Mouse (Mus musculus) limb, embryonic 13.5 days (tissue): ENCODE results near the gene Slc31a2. TPM values are rescaled to one million over a fixed set of nuclear protein-coding genes. Genes with fewer than 3 reads are reported as not detected.

ENCODE experiments used
- ATAC-seq: fragments of 200-750 bp; cut with Nextera tagmentation; 2 replicates; pipeline ENCODE4 v1.8.0; 2017; ENCODE audit warnings: low read depth, moderate number of reproducible peaks, moderate TSS enrichment; ENCODE audit not compliant: low FRiP score
- H3K27ac ChIP-seq: fragments of 300-500 bp; sonication (generic); 2 replicates; pipeline ENCODE4 v1.5.1; 2015; ENCODE audit warnings: inconsistent platforms, mild to moderate bottlenecking, moderate library complexity
- H3K27me3 ChIP-seq: fragments of 300-500 bp; sonication (generic); 2 replicates; pipeline ENCODE4 v1.6.1; 2015; ENCODE audit warnings: mild to moderate bottlenecking, inconsistent platforms
- H3K36me3 ChIP-seq: fragments of 300-500 bp; sonication (generic); 2 replicates; pipeline ENCODE4 v1.6.1; 2015; ENCODE audit warnings: inconsistent platforms, mild to moderate bottlenecking, moderate library complexity
- H3K4me1 ChIP-seq: fragments of 300-500 bp; sonication (generic); 2 replicates; pipeline ENCODE4 v1.6.1; 2015; ENCODE audit warnings: inconsistent platforms
- H3K4me2 ChIP-seq: fragments of 300-500 bp; sonication (generic); replicated peaks from 2 replicates; pipeline ENCODE4 v1.6.1; 2015; ENCODE audit warnings: inconsistent platforms, mild to moderate bottlenecking, moderate library complexity
- H3K4me3 ChIP-seq: fragments of 300-500 bp; sonication (generic); 2 replicates; pipeline ENCODE4 v1.5.1; 2015; ENCODE audit warnings: moderate library complexity, mild to moderate bottlenecking, inconsistent platforms
- H3K9ac ChIP-seq: fragments of 300-500 bp; sonication (generic); 2 replicates; pipeline ENCODE4 v1.6.1; 2015; ENCODE audit warnings: mild to moderate bottlenecking, inconsistent platforms
- H3K9me3 ChIP-seq: fragments of 300-500 bp; sonication (generic); 2 replicates; pipeline ENCODE4 v1.6.1; 2016; ENCODE audit warnings: inconsistent platforms
- WGBS: fragments of 180-500 bp; shearing (Covaris S2); methylation state at CpG from one replicate; pipeline ENCODE4 v1.1.7; 2015; 5-methylcytosine and 5-hydroxymethylcytosine counted together
- polyA plus RNA-seq: library from polyadenylated mRNA; unstranded; fragments of >200 nt; fragmentation: Nextera tagmentation; extraction: Ambion mirVana; gene quantifications from 2 replicates; pipeline ENCODE4 v1.2.1, GENCODE M21; 2015

Slc31a2 gene
- polyA plus RNA-seq, 1 experiment from 2014 or later = 19.0 TPM

DNA sequence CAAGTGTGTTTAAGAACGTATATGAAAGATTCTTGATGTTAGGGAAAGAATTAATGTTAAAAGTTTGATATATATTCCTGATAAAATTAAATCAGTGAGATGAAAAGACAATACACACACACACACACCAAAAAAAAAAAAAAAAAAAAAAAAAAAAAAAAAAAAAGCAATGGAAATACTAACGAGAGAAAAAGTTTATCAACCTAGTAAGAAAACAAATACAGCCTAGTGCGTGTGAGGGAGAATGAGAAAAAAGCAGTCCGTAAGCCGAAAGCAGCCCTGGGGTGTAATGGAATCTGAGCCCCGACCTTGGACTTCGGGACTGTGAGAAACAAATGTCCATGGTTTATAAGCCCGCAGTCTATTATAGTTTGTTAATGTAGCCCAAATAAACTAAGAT is 23.2 kb downstream of the Slc31a2 start:
- no peak for ATAC-seq
- Histone ChIP-seq H3K4me1 (peaks cover 8% of the 10 kb centered on the region; the same call in 1 of the 2 replicates), H3K4me3 (peak overlapping the region; percentile 74; the same call in 1 of the 2 replicates), H3K27me3 (no peaks in the 10 kb centered on the region), H3K27ac (no peak overlapping the region), H3K9me3 (no peaks in the 10 kb centered on the region), H3K36me3 (no peaks in the 10 kb centered on the region), H3K9ac (no peak overlapping the region), H3K4me2 (peak overlapping the region; percentile 82)
- WGBS = 74% methylated on average over 8 of the region's 8 CpGs

DNA sequence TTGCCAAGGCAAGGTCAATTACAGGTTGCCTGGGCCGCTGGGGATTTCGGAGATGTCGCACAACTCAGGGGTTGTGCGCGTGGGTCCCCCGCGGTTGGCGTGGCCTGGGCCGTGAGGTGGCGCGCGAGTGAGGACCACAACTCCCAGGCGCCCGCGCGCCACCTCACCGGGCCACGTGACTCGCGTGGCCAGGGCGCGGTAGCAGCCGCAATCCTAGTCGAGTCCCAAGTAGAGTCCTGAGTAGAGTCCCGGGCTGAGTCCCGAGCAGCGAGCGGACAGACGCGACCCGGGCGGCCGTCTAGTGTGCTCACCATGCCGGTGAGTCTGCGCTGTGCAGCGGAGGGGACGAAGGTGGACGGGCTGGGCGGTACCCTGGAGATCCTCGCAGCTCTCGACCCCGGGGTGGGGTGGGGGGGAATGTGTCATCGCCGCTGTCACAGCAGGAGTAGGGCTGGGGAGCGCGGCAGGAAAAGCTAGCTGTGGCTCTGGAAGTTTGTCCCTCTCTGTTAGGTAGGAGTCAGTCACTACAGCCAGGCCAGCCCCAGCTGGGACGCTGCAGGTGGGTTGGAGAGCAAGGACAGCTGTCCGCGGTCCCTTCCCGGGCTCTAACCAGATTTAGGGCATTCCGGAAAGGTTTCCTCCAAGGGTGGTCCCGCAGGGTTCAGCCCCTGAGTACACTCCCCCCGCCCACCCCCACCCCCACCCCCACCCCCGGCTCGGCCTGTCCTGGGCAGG is 24.1 kb downstream of the Slc31a2 start:
- H3K4me3 ChIP-seq = peak overlapping the region; percentile 74
- no peaks in the 10 kb centered on the region for H3K27me3 ChIP-seq
- H3K9me3 ChIP-seq = no peaks in the 10 kb centered on the region
- peak overlapping the region; percentile 82 for H3K4me2 ChIP-seq
- H3K4me1 ChIP-seq = peaks cover 8% of the 10 kb centered on the region; the same call in 1 of the 2 replicates
- under 1% methylated on average over 55 of the region's 55 CpGs for WGBS
- H3K9ac ChIP-seq = peak overlapping the region; percentile 72
- H3K27ac ChIP-seq = peak overlapping the region; percentile 52; the same call in 1 of the 2 replicates
- no peaks in the 10 kb centered on the region for H3K36me3 ChIP-seq
- ATAC-seq = peak; percentile 94

DNA sequence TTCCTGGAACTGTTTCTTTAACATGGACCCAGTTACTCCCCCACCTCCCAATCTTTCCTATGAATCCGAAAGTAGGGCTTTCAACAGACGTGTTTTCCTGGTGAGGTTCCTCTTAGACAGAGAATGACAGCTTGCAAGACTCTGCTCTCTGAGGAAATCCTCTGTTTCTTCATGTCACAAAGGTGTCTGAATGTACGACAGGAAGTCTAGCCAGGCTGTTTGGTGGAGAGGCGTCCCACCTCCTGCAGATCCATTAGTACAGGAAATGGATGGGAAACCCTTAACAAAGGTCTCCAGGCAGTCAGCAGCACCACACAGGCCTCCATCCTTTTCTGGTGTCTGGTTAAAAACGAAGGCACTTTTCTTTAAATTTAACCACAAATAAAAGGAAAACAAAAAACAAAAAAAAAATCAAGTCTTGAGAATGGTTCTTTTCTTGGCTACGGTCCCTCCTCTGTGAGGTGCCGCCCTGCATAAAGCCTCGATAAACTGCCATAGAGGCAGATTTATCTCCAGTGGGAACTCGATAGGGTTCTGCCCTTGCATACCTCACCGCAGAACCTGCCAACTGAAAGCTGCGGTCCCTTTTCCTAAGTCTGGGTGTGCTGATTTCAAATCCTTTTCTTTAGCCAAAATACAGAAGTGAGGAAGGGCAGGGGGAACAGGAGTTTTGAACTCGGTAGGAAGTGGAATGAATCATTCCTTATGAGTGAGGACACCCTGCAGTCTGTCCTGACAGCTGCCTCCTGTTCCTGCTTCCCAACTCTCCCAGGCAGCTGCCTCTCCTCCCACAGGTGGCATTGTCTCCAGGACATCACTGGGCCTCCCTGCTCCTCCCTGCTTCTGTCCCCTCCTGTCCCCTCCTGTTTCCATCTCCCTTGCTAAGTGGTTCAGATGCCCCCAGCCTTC is 24.9 kb downstream of the Slc31a2 start:
- no peaks in the 10 kb centered on the region for H3K27me3 ChIP-seq
- peaks cover 8% of the 10 kb centered on the region; the same call in 1 of the 2 replicates for H3K4me1 ChIP-seq
- H3K4me3 ChIP-seq = peak overlapping the region; percentile 74
- no peak for ATAC-seq
- 15% methylated on average over 12 of the region's 12 CpGs for WGBS
- no peaks in the 10 kb centered on the region for H3K36me3 ChIP-seq
- peak overlapping the region; percentile 82 for H3K4me2 ChIP-seq
- peak overlapping the region; percentile 72 for H3K9ac ChIP-seq
- H3K27ac ChIP-seq = peak overlapping the region; percentile 52; the same call in 1 of the 2 replicates
- H3K9me3 ChIP-seq = no peaks in the 10 kb centered on the region

DNA sequence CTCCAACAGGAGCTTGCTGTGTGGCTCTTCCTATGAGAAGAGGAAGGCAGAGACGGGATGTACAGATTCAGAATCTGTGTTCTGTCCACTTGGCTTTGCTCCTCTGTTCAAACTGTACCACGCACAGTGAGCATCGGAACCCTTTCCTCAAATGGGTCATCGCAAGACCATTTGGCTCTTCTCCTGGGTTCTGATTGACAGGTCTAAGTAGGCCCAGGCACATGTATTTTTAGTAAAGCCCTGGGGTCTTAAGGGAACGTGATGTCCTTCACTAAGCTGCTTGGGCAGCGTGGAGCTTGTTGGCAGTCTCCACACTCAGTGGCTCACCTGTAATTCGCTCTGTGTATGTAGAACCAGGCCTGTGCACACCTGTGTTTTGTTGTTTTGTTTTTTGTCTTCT is 26.9 kb downstream of the Slc31a2 start:
- peaks cover 3% of the 10 kb centered on the region for H3K36me3 ChIP-seq
- H3K4me1 ChIP-seq = peaks cover 8% of the 10 kb centered on the region; the same call in 1 of the 2 replicates
- no peak overlapping the region for H3K4me2 ChIP-seq
- WGBS = 89% methylated on average over 7 of the region's 7 CpGs
- H3K9ac ChIP-seq = no peak overlapping the region
- H3K9me3 ChIP-seq = no peaks in the 10 kb centered on the region
- H3K27ac ChIP-seq = no peak overlapping the region
- no peak for ATAC-seq
- no peak overlapping the region for H3K4me3 ChIP-seq
- H3K27me3 ChIP-seq = no peaks in the 10 kb centered on the region

DNA sequence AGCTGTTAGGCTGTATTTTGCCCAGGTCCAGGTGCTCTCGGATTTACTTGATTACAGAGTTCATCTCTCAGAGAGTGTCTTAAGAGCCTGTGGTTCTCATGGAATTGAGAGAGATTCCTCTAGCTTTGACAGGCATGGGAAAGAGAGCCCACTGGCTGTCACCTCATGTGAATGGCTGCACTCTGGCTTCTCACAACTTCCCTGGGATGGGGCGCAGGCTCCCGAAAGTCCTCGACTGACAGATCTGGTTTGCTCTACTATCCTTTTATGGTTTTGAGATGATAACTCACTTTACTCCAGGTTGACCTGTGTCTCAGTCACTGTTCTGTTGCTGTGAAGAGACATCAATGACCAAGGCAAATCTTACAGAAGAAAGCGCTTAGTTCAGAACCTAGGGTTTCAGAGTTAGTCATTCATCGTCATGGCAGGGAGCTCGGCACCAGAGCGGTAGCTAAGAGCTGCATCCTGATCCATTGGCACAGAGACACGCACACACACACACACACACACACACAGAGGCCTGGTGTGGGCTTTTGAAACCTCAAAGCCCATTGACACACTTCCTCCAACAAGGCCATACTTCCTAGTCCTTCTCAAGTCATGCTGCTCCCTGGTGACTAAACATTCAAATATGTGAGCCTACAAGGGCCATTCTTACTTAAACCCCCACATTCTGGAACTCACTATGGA is 28.6 kb downstream of the Slc31a2 start:
- Histone ChIP-seq H3K4me3 (no peak overlapping the region), H3K4me2 (no peak overlapping the region), H3K9ac (no peak overlapping the region), H3K36me3 (peaks cover 11% of the 10 kb centered on the region), H3K9me3 (no peaks in the 10 kb centered on the region), H3K27me3 (no peaks in the 10 kb centered on the region), H3K4me1 (peaks cover 8% of the 10 kb centered on the region; the same call in 1 of the 2 replicates), H3K27ac (no peak overlapping the region)
- ATAC-seq = no peak
- WGBS = 89% methylated on average over 9 of the region's 9 CpGs

DNA sequence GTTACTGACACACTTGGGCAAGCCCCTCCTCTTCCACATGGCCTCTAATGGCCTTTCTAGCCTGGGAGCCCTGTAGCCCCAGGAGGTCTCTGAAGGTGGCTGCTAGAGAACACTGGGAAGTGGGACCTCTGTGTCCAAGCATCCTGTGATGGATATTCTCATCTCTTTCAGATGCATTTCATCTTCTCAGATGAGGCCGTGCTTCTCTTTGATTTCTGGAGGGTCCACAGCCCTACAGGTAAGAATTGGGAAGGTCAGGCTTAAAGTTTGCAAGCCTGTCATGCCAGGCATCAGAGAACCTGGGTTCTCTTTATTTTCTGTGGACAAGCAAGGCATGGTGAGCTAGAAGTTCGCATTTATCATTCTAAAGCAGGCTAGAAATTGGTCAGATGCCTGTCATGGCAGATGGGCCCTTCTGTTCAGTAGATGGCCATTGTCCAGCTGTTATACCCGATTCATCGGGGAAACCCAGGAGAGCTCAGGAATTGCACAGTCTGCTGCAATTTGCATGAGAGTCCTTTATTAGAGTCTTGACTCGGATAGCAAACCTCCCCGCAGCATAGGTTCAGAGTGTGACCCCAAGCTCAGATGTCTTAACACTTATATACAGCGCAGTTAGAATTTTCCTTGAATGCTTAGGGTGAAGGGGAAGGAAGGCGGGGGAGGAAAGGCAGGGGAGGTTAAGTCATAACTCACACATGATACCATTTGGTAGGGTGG is 30.3 kb downstream of the Slc31a2 start:
- 60% methylated on average over 8 of the region's 8 CpGs for WGBS
- H3K27me3 ChIP-seq = no peaks in the 10 kb centered on the region
- H3K27ac ChIP-seq = no peak overlapping the region
- ATAC-seq = no peak
- H3K9ac ChIP-seq = no peak overlapping the region
- H3K4me1 ChIP-seq = peaks cover under 1% of the 10 kb centered on the region; the same call in 1 of the 2 replicates
- no peak overlapping the region for H3K4me3 ChIP-seq
- H3K4me2 ChIP-seq = no peak overlapping the region
- no peaks in the 10 kb centered on the region for H3K9me3 ChIP-seq
- peaks cover 24% of the 10 kb centered on the region for H3K36me3 ChIP-seq

DNA sequence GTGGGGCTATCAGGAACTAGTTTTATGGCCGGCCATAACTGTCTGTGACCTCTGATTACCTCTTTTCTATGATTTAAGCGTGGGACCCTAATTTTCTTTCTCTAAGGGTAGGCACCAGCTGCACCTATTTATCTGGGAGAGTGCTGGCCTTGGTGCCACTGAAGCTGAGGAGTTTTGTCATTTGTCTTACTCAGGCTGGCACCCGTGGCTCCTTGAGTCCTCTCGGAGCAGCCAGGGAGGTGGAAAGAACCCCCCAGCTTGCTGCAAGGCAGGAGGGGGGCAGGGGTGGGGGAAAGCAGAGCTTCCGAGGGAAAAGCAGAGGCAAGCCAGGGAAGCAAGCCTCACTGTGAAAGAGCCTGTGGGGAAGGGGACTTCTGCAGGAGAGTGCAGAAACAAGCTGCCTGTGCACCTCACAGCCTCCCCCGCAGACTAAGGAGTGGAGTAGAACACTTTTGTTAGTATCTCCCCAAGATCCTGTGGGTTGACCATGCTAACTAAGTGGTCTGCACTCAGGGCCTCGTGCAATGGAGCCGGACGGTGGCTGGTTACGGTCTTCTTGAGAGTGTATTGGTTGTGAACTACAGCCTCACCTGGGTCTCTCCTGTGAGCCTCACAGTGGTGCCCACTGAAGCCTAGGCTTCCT is 31.0 kb downstream of the Slc31a2 start:
- peaks cover 31% of the 10 kb centered on the region for H3K36me3 ChIP-seq
- H3K9me3 ChIP-seq = no peaks in the 10 kb centered on the region
- WGBS = 47% methylated on average over 10 of the region's 10 CpGs
- no peak overlapping the region for H3K9ac ChIP-seq
- H3K4me1 ChIP-seq = no peaks in the 10 kb centered on the region
- H3K4me3 ChIP-seq = no peak overlapping the region
- H3K4me2 ChIP-seq = no peak overlapping the region
- no peak overlapping the region for H3K27ac ChIP-seq
- H3K27me3 ChIP-seq = no peaks in the 10 kb centered on the region
- ATAC-seq = no peak

DNA sequence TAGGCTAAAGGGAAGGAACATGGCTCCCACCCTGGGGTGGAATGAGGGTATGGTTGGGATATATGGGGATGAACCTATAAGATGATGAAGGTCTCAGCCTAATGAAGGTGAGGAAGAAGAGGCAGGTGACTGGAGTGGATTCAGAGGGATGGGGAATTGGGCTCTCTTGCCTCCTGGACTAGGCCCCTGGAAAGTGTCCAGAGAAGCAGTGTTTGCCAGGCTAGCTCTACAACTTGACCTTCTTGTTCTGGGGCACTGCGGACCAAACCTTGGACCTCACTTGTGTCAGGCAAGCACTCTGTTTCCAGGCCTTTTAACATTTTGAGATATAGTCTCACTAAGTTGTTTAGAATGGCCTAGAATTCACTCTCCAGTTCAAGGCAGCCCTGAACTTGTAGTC is 32.4 kb downstream of the Slc31a2 start:
- Histone ChIP-seq H3K4me3 (no peak overlapping the region), H3K4me2 (no peak overlapping the region), H3K27ac (no peak overlapping the region), H3K9me3 (no peaks in the 10 kb centered on the region), H3K27me3 (no peaks in the 10 kb centered on the region), H3K4me1 (no peaks in the 10 kb centered on the region), H3K36me3 (peaks cover 45% of the 10 kb centered on the region), H3K9ac (no peak overlapping the region)
- ATAC-seq = no peak
- WGBS = 100% methylated on average over 1 of the region's 1 CpGs

DNA sequence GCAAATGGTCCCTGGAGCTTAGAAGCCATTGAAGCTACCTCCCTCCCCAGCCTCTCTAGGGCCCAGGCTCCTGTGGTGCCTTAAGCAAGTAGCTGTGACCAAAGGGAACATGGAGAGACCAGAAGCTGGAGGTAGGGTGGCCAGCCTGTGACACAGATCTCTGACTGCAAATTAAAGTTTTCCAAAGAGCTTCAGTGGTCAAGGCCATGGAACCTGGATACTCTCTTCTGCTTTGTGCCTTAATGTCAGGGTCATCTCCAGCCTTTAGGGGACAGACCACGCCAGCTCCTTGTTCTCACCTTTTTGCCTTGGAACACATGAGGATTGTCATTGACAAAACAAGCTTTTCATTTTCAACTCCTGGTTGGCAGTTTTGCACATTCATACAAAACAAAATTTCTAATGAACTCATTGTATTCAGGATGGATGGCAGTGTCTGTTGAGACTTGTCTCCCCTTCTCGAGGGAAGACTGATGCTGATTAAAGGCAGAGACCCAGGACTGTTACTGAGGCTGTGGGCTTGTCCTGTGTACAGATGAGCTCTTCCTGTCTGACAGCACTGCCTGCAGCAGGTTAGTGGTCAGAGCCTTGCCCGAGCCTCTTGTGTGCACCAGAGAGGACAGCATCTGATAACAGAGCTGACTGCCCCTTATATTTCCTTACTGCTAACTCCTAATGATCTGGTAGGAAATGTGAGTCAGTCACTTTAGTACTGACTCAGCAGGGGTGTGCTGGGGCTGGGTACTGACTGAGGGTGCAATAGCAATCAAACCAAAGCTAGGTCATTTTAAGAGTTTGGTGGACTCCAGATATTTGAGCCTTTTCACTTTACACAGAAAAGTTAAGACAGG is 35.1 kb downstream of the Slc31a2 start:
- no peak overlapping the region for H3K27ac ChIP-seq
- WGBS = 76% methylated on average over 3 of the region's 3 CpGs
- no peak overlapping the region for H3K9ac ChIP-seq
- H3K9me3 ChIP-seq = no peaks in the 10 kb centered on the region
- H3K27me3 ChIP-seq = no peaks in the 10 kb centered on the region
- H3K4me1 ChIP-seq = no peaks in the 10 kb centered on the region
- no peak for ATAC-seq
- H3K4me3 ChIP-seq = no peak overlapping the region
- peaks cover 73% of the 10 kb centered on the region for H3K36me3 ChIP-seq
- no peak overlapping the region for H3K4me2 ChIP-seq

DNA sequence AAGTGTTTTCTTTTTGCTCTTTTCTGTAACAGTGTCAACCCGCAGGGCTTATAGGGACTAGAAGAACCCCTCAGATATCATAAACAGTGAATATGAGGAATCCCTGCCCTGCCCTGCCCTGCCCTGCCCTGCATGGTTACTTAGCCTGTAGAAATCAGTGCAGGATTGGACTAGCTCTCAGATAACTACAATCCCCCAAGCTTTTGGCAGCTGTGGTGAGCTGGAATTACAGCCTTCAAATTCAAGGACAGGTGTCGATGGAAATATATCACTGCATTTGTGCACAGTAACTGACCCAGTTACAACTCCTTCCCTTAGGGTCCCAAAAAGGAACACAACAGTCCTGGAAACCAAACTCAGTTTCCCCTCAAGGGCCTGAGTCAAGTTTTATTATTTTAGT is 37.6 kb downstream of the Slc31a2 start:
- H3K4me3 ChIP-seq = no peak overlapping the region
- H3K4me1 ChIP-seq = no peaks in the 10 kb centered on the region
- H3K4me2 ChIP-seq = no peak overlapping the region
- 0 out of 2 replicates have a peak, but pooled peaks have one; percentile 39 for ATAC-seq
- H3K27ac ChIP-seq = no peak overlapping the region
- WGBS = 76% methylated on average over 2 of the region's 2 CpGs
- no peak overlapping the region for H3K9ac ChIP-seq
- H3K27me3 ChIP-seq = no peaks in the 10 kb centered on the region
- no peaks in the 10 kb centered on the region for H3K9me3 ChIP-seq
- peaks cover 89% of the 10 kb centered on the region for H3K36me3 ChIP-seq
